Mouse (Mus musculus) left cerebral cortex, postnatal 14 days (tissue): Measurements from ENCODE around the gene Txnrd3. TPM values are rescaled to one million over a fixed set of nuclear protein-coding genes. Genes with fewer than 3 reads are reported as not detected.

ENCODE experiments used
- DNase-seq, 2 experiments: peaks; one replicate each; pipeline ENCODE4 v3.0.0; 2021 to 2022; ENCODE audit warnings: low spot score in 2 of 2, mixed read lengths in 1 of 2
- intact Hi-C: fragments of 180-260 bp; cut with DNase I; formaldehyde crosslinking; loops from one replicate; pipeline ENCODE4 v1.15.1; 2025
- total RNA-seq, 2 experiments: library from RNA; stranded (reverse); gene quantifications; 2 replicates each; pipeline ENCODE4 v1.2.3; 2021

Txnrd3 gene
- total RNA-seq, 2 experiments from 2014 or later = 4.8 to 5.2 TPM

DNA sequence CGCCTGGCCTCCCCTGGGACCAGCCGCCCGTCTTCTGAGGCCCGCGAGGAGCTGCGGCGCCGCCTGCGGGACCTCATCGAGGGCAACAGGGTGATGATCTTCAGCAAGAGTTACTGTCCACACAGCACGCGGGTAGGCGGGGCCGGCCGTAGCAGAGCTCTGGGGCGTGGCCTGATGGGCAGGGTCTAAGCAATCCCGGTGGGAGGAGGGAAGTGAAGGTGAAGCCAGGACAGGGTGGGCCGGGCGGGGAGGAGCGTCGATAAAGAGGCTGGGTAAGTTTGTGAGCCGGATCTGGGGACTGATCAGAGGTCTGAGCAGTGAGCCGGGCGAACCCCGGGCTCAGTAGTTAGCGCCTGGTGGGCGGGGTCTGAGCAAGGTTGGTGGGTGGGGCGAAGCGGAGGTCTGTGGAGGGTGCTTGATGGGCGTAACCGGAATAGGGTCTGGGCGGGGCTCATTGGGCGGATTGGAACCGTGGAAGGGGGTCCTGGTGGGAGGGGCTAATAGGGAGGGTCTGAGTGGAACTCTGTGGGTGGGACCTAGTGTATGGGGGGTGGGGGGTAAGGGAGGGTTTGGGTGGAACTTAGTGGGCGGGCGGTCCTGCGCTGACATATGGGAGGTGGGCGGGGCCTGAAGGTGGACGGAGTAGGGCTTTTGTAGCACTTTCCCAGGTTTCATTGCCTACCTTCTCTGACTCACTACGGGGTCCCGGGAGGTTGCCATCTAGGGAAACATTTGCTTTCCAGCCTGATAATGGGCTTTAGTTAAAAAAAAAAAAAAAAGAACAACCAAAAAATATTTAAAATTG lies 685 bp downstream of the Txnrd3 start:
- intact Hi-C loops = no loop called here
- DNase-seq = peak; percentile 70 to 78

DNA sequence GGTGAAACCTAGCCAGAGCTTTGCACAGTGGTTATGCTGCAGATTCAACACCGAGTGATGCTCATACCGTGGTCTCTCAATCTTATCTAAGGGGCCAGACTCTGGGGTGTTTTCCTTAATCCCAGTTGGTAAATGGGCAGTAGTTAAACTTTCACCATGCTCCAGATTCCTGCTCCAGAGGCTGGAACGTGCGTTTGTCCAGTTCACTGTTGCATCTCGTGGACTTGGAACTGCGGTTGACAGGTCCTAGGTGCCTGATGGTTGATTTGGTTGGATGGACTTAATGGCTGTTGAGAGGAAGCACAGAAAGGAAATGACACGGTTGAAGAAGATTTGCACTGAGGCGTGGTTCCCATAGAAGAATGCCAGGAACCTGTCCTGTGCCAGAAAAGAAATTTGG lies 6.1 kb downstream of the Txnrd3 start:
- intact Hi-C loops = no loop called here
- DNase-seq = no peak

DNA sequence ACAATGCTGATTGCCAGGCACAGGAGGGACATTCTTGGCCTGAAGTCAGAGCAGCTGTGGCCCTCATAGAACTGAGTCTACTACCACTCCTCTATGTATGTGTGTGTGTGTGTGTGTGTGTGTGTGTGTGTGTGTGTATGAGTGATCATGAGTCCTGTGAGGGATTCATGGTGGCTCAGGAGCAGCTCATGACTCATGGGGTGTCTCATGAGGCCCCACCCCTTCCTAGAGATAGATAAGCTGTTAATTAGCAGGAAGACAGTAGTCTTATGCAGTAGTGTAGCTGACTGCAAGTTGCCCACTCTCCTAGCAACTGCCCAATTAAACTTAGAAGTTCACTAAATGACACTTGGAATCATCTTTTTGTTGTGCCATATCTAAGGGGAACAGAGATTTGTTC lies 8.0 kb downstream of the Txnrd3 start:
- intact Hi-C loops = no loop called here
- no peak for DNase-seq

DNA sequence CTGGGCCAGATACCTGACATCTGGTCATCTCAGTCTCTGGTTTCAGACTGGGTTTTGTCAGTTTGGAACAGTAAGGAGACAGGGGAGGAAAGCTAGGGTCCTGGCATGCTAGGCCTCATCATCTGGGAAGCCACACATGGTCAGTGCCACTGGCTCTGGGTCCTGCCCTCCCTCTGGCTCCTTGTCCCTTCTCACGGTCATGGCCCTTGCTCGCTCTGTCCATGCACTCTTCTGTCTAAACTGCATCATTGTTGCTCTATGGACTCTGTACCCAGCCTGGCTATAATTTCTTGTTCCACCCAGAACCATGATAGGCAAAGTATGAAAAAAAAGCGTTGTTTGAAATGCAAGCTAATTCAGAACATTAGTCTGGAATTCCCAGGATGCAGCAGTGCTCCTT lies 11.2 kb downstream of the Txnrd3 start:
- DNase-seq = no peak
- intact Hi-C loops = no loop called here

DNA sequence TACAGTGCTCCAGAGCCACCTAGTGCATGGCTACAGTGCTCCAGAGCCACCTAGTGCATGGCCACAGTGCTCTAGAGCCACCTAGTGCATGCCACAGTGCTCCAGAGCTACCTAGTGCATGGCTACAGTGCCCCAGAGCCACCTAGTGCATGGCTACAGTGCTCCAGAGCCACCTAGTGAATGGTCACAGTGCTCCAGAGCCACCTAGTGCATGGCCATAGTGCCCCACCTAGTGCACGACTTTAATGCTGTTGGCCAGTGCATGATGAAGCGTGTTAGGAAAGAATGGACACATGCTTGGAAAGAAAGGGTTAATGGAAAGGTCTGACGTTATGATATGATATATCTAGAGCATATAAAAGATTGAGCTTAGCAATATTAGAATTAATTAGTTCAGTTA lies 14.6 kb downstream of the Txnrd3 start:
- intact Hi-C loops = no loop called here
- DNase-seq = no peak

DNA sequence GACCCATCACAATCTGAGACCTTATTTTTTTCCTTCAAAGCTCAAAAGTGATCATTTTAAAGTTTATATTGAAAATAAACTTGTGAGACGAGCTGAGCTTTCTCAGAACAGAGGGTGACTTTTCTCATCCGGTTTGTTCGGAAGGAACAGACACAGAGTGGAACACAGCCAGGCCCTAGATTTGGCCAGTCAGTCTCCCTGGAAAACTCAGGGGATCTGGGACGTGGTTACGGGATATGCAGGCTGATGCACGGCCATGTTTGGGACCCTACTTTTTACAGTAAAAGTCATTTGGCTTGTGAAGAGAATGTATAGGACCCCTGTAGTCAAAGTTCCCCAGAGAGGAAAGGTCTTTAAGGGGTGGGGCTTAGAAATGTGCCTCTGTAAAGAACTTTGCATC lies 15.1 kb downstream of the Txnrd3 start:
- intact Hi-C loops = no loop called here
- DNase-seq = no peak

DNA sequence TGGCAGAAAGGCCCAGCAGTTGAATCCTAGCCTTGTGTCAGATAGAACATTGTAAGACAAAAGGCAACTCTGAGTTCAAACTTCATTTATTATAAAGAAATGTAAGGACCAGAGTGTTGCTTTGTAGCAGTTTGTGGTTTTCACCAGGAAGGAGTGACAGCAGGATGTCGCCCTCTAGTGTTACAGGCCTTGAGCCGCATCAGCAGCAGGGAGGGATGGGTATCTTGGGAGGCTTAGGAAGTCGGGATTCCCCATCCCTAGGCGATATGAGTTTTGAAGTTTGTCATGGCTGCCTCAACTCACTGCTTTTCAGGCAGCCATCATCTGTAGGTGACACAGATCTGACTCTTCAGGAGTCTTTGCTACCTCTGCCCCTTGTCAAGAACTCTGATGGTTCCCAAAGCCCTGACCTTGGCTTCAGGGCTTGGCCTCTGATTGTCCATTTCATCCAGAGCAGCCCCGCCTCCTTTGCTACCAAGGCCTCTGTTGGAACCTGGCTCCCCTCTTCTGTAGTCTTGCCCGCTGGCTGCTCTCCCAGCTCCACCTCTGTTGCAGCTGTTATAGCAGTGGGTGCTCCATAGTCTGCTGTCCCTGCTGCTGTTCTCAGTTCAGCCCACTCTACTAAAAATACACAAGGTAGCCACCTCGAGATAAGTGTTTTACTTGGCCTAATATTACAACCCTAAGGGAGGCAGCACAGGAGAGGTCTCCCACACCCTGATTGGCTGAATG lies 16.1 kb downstream of the Txnrd3 start:
- intact Hi-C loops = no loop called here
- peak; percentile 58 to 65 for DNase-seq

DNA sequence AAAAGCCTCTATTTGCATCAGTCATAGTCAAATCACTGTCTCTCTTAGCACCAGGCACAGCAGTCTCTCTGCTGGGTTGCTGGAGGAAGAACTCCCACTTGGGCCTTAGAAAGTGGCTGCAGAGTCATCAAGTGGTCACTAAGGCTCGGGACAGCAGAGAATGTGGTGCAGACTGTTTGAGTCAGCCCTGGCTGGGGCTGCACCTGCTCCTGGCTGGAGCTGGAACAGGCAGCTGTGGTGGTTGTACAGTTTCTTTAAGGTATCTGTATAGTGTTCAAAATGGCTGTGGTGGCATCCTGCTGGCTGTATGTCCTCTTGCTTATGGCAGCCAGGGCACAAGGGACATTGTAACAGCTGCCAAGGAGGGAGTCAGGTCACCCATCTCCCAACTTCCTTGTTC lies 16.7 kb downstream of the Txnrd3 start:
- DNase-seq = no peak
- intact Hi-C loops = no loop called here

DNA sequence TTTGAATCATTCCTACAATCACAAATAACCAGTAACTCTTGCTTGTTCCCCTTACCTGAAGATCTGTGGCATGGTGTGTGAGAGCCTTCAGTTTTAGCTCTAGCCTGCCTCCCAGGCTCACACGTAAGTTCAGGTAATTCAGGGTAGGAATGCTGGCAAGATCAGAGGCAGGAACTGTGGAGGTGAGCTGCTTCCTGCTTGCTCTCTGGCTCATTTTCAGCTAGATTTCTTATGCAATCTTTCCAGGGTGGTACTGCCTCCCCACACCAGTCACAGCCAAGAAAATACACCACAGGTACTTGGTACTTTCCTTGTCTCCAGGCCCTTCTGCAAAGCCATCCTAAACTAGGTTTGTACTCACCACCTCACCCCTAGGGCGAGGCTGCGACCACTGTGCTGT lies 18.7 kb downstream of the Txnrd3 start:
- intact Hi-C loops = no loop called here
- no peak for DNase-seq

DNA sequence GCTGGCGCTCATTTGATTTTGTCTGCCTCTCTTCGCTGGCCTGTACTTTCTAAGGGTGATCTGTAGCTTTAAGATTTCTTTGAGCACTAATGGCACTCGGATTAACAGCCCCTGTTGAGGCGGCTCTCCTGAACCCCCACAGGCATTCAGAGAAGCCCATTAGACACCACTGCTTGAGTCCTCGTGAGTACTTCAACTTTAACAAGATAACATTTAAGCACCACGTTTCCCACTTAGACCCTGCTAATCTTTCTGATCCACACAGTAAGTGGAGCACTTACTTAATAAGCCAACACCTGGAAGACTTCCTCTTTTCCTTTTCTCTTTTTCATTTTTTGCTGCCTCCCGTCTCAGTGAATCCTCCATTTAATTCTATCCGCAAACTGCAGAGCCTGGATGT lies 21.4 kb downstream of the Txnrd3 start:
- intact Hi-C loops = no loop called here
- DNase-seq = no peak

DNA sequence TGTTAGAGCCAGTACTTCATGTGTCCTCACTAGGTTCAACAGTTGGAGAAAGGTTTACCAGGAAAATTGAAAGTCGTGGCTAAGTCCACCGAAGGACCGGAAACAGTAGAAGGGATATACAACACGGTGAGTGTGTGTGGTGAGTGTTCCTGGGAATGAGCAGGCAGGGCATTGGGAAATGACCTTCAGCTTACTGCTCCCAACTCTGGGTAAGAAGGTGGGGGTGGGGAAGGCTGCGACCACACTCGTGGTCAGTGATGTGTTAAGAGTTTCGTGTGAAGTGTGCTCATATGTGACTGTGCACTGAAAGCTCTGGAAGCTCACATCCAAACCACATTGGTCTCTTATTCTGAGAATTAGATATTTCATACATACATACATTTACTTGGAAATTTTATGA lies 21.9 kb downstream of the Txnrd3 start:
- intact Hi-C loops = no loop called here

DNA sequence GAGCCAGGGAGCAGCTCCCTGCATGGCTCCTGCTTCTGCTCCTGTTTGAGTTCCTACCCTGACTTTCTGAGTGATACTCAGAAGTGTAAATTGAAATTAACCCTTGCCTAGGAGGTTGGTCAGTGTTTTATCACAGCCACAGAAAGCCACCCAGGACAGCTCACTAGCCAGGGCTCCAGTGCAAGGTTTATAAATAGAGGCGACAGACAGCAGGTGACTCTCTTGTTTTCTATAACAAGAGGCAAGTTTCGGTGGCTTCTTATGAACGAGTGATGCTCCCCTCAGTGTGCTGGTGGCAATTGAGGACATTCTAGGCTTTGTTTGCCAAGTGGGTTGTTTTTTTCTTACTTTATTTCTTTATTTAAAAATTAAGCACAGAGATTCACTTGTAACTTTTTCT lies 23.2 kb downstream of the Txnrd3 start:
- intact Hi-C loops = no loop called here
- DNase-seq = no peak

More for the DNA sequence above, 21.9 kb downstream of the Txnrd3 start:
- no peak for DNase-seq

DNA sequence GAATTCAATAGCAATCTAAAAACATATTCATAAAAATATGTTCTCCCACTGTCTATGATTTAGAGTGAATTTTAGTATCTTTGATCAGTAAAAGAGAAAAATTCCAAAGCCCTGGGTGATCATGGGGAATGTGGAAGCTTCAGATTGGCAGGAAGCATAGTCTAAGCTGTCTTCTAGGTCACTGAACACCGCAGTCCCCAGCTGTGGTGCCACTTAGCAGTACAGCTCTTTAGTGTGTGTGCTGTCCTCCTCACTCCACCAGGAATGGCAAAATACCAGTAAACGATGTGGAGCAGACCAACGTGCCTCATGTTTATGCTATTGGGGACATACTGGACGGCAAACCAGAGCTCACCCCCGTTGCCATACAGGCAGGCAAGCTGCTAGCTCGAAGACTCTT lies 25.8 kb downstream of the Txnrd3 start:
- intact Hi-C loops = no loop called here
- no peak for DNase-seq

DNA sequence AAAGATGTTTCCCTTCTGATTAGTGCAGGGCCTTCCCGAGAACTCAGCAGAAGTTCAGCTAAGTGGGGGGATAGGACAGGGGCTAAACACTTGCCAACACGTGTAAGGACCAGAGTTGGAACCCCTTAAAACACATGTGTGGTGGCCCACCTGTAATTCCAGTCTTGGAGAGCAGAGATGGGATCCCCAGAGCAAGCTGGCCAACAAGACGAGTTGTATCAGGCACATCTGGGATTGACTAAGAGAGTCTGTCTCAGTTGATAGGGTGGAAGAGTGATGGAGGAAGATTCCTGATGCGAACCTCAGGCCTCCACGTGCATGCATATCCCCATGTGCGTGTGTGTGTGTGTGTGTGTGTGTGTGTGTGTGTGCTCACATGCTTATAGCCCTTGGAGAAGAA lies 27.6 kb downstream of the Txnrd3 start:
- intact Hi-C loops = loop anchor here (10.0 kb wide), 3 partner anchors 653 to 903 kb away; partner anchors contain the start of genes Cfap100 and Chst13
- peak in 1 of 2 experiments; percentile 62 for DNase-seq

DNA sequence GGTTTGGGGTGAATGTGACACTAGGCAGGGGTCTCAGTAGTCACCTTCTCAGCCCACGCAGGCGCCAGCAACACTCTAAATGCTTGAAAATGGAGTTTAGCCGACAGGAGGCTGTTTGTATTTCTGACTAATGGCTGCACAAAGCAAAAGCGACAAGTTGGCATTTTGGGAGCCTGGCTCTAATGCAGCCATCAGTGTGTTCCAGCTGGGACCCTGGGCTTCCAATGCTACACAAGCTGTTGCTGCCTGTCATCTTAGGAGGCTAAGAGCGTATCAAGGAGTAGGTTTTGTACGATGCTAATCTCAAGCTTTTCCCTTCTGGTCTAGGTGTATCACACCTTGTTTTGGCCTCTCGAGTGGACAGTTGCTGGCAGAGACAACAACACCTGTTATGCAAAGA lies 28.9 kb downstream of the Txnrd3 start:
- DNase-seq = no peak
- intact Hi-C loops = loop anchor here (10.0 kb wide), 3 partner anchors 652 to 902 kb away; partner anchors contain the start of genes Cfap100 and Chst13

DNA sequence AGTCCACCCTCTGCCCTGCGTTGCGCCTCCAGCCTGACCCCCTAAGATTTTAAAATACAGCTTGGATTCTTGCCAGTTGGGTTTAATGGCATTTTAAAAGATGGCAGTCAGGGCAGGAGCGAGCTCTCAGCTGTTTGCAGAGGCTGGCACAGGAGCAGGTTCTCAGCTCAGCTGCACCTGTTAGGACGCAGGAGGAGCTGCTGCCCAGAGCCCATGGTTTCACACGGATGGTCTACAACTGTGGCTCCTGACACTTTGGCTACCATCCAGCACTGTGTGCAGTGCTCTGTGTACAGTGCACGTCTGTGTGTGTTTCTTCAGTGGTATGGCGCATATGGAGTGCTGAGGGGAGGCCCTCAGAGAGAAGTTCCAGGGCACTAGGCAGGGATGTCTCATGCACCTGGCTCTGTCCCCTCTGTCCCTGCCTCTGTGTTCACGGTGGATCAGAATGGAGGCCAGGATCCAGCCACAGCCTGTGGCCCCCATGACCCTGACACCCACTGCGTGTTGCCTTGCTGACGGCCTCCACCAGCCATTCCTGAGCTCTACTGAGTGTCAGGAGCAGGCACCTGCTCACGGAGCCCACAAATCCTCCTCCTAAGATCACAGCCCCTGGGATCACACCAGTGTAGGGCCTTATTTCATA lies 29.5 kb downstream of the Txnrd3 start:
- intact Hi-C loops = loop anchor here (10.0 kb wide), 3 partner anchors 652 to 902 kb away; partner anchors contain the start of genes Cfap100 and Chst13
- DNase-seq = peak in 1 of 2 experiments; percentile 1

DNA sequence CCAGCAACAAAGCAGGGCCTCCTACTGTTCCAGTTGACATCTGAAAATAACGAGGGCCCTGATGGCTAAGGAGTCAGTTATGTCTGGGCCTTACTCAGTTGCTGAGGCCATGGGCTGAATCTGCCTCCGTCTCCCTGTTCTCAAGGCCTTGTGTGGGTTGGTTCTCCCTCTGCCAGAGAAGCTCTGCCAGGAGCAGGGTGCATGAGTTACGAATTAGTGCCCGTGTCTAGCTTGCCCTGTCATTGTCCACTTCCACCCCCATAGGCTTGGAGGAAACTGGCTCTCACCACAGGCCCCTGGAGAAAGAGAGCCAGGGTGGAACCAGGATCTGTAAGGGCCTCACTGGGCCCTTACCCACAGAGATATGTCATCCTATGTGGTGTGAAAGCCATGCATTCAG lies 34.7 kb downstream of the Txnrd3 start:
- DNase-seq = no peak
- intact Hi-C loops = loop anchor here (10.0 kb wide), 3 partner anchors 646 to 896 kb away; partner anchors contain the start of genes Cfap100 and Chst13

DNA sequence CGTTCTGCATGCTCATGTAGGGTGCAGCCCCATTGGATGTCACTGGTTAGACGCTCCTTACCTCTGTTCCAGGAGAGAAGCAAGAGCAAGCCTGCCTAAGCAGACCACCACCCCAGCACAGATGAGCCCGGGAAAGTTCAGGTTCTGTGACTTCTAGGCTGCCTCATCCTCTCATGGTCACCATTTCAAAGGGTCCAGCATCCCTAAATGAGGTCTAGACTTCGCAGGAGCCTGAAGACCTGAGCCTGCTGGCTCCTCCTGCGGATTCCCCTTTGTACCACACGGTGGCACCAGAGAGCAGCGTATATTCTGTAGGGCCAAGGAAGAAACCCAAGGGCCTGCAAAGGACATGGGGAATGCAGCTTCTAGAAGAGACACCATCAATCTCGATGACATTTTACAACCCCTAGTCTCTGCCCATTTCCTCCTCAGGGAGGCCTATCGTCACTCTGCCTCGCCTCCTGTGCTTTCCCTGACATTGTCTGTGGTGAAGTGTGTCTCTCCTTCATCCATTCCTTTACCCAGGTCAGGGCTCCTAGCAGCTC lies 35.6 kb downstream of the Txnrd3 start:
- peak; percentile 70 to 81 for DNase-seq
- intact Hi-C loops = loop anchor here (10.0 kb wide), 3 partner anchors 645 to 895 kb away; partner anchors contain the start of genes Cfap100 and Chst13

DNA sequence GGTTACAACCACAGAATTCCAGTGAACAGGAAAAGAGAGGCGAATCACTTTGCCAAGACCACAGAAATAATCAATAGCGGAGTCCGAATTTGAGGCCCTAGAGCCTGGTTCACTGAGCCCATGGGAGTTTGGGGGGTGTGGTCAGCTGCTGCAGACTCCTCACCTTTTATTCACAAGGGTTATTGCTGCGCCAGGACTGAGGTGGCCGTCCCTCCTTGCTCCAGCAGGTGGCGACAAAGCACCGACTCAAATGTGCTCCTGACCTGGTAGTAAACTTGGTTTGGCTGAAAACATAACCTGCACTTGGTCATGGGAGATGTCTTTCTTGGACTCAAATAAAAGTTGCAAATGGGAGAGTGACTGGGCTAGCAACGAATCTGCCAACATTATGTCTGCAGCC lies 36.4 kb downstream of the Txnrd3 start:
- intact Hi-C loops = no loop called here
- peak; percentile 75 to 78 for DNase-seq

DNA sequence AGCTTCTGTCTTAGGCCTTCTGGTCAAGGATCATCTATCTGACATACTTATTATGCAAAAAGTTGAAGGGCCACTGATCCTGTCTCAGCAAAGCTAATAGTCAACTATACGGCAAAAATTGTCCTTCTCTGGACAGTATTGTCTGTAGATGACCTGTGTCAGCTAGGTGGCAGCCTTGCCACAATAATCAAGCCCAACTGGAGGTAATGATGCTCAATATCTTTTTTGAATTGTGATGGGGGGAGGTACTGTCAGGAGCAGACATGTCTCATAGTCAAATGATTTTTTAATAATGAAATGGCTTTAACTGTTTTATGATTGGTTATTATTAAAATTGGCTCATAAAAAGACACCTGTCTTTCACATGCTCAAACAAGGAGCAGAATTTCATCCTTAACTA lies 40.4 kb downstream of the Txnrd3 start:
- intact Hi-C loops = no loop called here
- DNase-seq = no peak
